Mouse (Mus musculus) midbrain, embryonic 14.5 days (tissue): ENCODE results near the gene Man2a2. TPM values are rescaled to one million over a fixed set of nuclear protein-coding genes. Genes with fewer than 3 reads are reported as not detected.
A peak's percentile ranks its signal among the peaks of the same experiment; 100 is the strongest.

Experiments
- ATAC-seq: fragments of 200-750 bp; cut with Nextera tagmentation; 2 replicates; pipeline ENCODE4 v1.8.0; 2017; ENCODE audit warnings: moderate number of reproducible peaks, moderate library complexity; ENCODE audit not compliant: low FRiP score, low TSS enrichment
- DNase-seq: peaks from one replicate; pipeline ENCODE4 v3.0.0-alpha.2; 2015
- H3K27ac ChIP-seq: fragments of 300-500 bp; sonication (generic); replicated peaks from 2 replicates; pipeline ENCODE4 v1.5.1; 2014; ENCODE audit warnings: mild to moderate bottlenecking, low read depth, low read length, moderate library complexity
- H3K27me3 ChIP-seq: fragments of 300-500 bp; sonication (generic); 2 replicates; pipeline ENCODE4 v1.6.1; 2014; ENCODE audit warnings: low read length, control low read depth, mixed read lengths; ENCODE audit not compliant: control insufficient read depth, insufficient read depth
- H3K36me3 ChIP-seq: fragments of 300-500 bp; sonication (generic); 2 replicates; pipeline ENCODE4 v1.6.1; 2014; ENCODE audit warnings: low read length, control low read depth; ENCODE audit not compliant: control insufficient read depth, insufficient read depth
- H3K4me1 ChIP-seq: fragments of 300-500 bp; sonication (generic); 2 replicates; pipeline ENCODE4 v1.6.1; 2014; ENCODE audit warnings: mild to moderate bottlenecking, antibody characterized with exemption, low read length, control low read depth; ENCODE audit not compliant: control insufficient read depth, insufficient read depth
- H3K4me2 ChIP-seq: fragments of 300-500 bp; sonication (generic); 2 replicates; pipeline ENCODE4 v1.6.1; 2014; ENCODE audit warnings: mild to moderate bottlenecking, low read length, moderate library complexity
- H3K4me3 ChIP-seq: fragments of 300-500 bp; sonication (generic); replicated peaks from 2 replicates; pipeline ENCODE4 v1.5.1; 2014; ENCODE audit warnings: low read depth, low read length
- H3K9ac ChIP-seq: fragments of 300-500 bp; sonication (generic); replicated peaks from 2 replicates; pipeline ENCODE4 v1.6.1; 2014; ENCODE audit warnings: mild to moderate bottlenecking, low read length, moderate library complexity
- H3K9me3 ChIP-seq: fragments of 300-500 bp; sonication (generic); 2 replicates; pipeline ENCODE4 v1.6.1; 2016; ENCODE audit warnings: low read length, control low read depth, mixed read lengths; ENCODE audit not compliant: control insufficient read depth
- WGBS: fragments of 180-500 bp; shearing (Covaris S2); extraction: QIAGEN DNeasy Blood & Tissue Kit; methylation state at CpG from one replicate; pipeline ENCODE4 v1.1.7; 2014; 5-methylcytosine and 5-hydroxymethylcytosine counted together
- polyA plus RNA-seq: library from polyadenylated mRNA; unstranded; fragments of >200 nt; fragmentation: Nextera tagmentation; extraction: Ambion mirVana; gene quantifications from 2 replicates; pipeline ENCODE4 v1.2.1, GENCODE M21; 2014

The Man2a2 gene
- polyA plus RNA-seq, 1 experiment from 2014 or later, result 18.1 TPM

GRCm38 (mm10) chr7:80402651-80403321 lies 31.6 kb upstream of the Man2a2 start:
- H3K4me3 ChIP-seq, result peak overlapping the region; percentile 82
- under 1% methylated on average over 60 of the region's 92 CpGs for WGBS
- ATAC-seq, result peak; percentile 80

GRCm38 (mm10) chr7:80401860-80402641 lies 30.9 kb upstream of the Man2a2 start:
- peak; percentile 58 for DNase-seq
- H3K9me3 ChIP-seq, result no peaks in the 10 kb centered on the region
- 0 out of 2 replicates have a peak, but pooled peaks cover 8% of the 10 kb centered on the region for H3K27me3 ChIP-seq
- H3K4me3 ChIP-seq, result peak overlapping the region; percentile 82
- H3K9ac ChIP-seq, result peak overlapping the region; percentile 92
- H3K4me2 ChIP-seq, result peak overlapping the region; percentile 92
- peak overlapping the region; percentile 83 for H3K27ac ChIP-seq
- WGBS, result under 1% methylated on average over 96 of the region's 102 CpGs
- peaks cover 14% of the 10 kb centered on the region for H3K4me1 ChIP-seq
- H3K36me3 ChIP-seq, result peaks cover 12% of the 10 kb centered on the region; the same call in 1 of the 2 replicates
- peak; percentile 60 for ATAC-seq

More at GRCm38 (mm10) chr7:80402651-80403321, 31.6 kb upstream of the Man2a2 start:
- H3K27ac ChIP-seq, result peak overlapping the region; percentile 83
- peak overlapping the region; percentile 92 for H3K4me2 ChIP-seq
- H3K36me3 ChIP-seq, result 0 out of 2 replicates have a peak, but pooled peaks cover 5% of the 10 kb centered on the region
- H3K9ac ChIP-seq, result peak overlapping the region; percentile 92
- H3K9me3 ChIP-seq, result no peaks in the 10 kb centered on the region
- peak; percentile 86 for DNase-seq
- H3K4me1 ChIP-seq, result peaks cover 14% of the 10 kb centered on the region
- H3K27me3 ChIP-seq, result 0 out of 2 replicates have a peak, but pooled peaks cover 8% of the 10 kb centered on the region

GRCm38 (mm10) chr7:80401041-80401859 lies 30.1 kb upstream of the Man2a2 start:
- DNase-seq (no peak), ATAC-seq (no peak)
- H3K4me2 ChIP-seq, result peak overlapping the region; percentile 92
- WGBS, result 23% methylated on average over 5 of the region's 5 CpGs
- H3K27ac ChIP-seq, result no peak overlapping the region
- H3K9ac ChIP-seq, result peak overlapping the region; percentile 92
- peak overlapping the region; percentile 82 for H3K4me3 ChIP-seq
- H3K36me3 ChIP-seq, result peaks cover 18% of the 10 kb centered on the region
- H3K27me3 ChIP-seq, result 0 out of 2 replicates have a peak, but pooled peaks cover 8% of the 10 kb centered on the region
- H3K4me1 ChIP-seq, result peaks cover 14% of the 10 kb centered on the region
- no peaks in the 10 kb centered on the region for H3K9me3 ChIP-seq

- 78% methylated on average over 6 of the region's 6 CpGs for WGBS
- H3K4me1 ChIP-seq, result peaks cover 14% of the 10 kb centered on the region
- H3K4me3 ChIP-seq, result no peak overlapping the region
- H3K27ac ChIP-seq, result no peak overlapping the region
- 0 out of 2 replicates have a peak, but pooled peaks cover 6% of the 10 kb centered on the region for H3K27me3 ChIP-seq
- no peaks in the 10 kb centered on the region for H3K9me3 ChIP-seq
- H3K36me3 ChIP-seq, result peaks cover 24% of the 10 kb centered on the region
- ATAC-seq (no peak), DNase-seq (no peak)
- no peak overlapping the region for H3K9ac ChIP-seq
- peak overlapping the region; percentile 92 for H3K4me2 ChIP-seq
Measured at GRCm38 (mm10) chr7:80400571-80400970, 29.4 kb upstream of the Man2a2 start.

GRCm38 (mm10) chr7:80400099-80400498 lies 28.9 kb upstream of the Man2a2 start:
- DNase-seq, result no peak
- no peak overlapping the region for H3K4me2 ChIP-seq
- H3K4me1 ChIP-seq, result peaks cover 14% of the 10 kb centered on the region
- no peak overlapping the region for H3K4me3 ChIP-seq
- 0 out of 2 replicates have a peak, but pooled peaks cover 5% of the 10 kb centered on the region for H3K27me3 ChIP-seq
- no peaks in the 10 kb centered on the region for H3K9me3 ChIP-seq
- no peak overlapping the region for H3K9ac ChIP-seq
- no peak overlapping the region for H3K27ac ChIP-seq
- ATAC-seq, result no peak
- H3K36me3 ChIP-seq, result peaks cover 28% of the 10 kb centered on the region
- 51% methylated on average over 5 of the region's 5 CpGs for WGBS

GRCm38 (mm10) chr7:80398654-80399444 lies 27.7 kb upstream of the Man2a2 start:
- H3K9ac ChIP-seq, result no peak overlapping the region
- DNase-seq, result no peak
- WGBS, result 74% methylated on average over 9 of the region's 9 CpGs

GRCm38 (mm10) chr7:80397986-80398385 lies 26.8 kb upstream of the Man2a2 start:
- Histone ChIP-seq H3K27me3 (no peaks in the 10 kb centered on the region), H3K36me3 (peaks cover 45% of the 10 kb centered on the region), H3K9me3 (no peaks in the 10 kb centered on the region), H3K4me3 (no peak overlapping the region), H3K4me2 (no peak overlapping the region), H3K9ac (no peak overlapping the region), H3K27ac (no peak overlapping the region), H3K4me1 (peaks cover 10% of the 10 kb centered on the region)
- ATAC-seq, result no peak
- WGBS, result 90% methylated on average over 9 of the region's 9 CpGs
- no peak for DNase-seq

More at GRCm38 (mm10) chr7:80398654-80399444, 27.7 kb upstream of the Man2a2 start:
- Histone ChIP-seq H3K4me2 (no peak overlapping the region), H3K27me3 (0 out of 2 replicates have a peak, but pooled peaks cover 5% of the 10 kb centered on the region), H3K4me3 (no peak overlapping the region), H3K9me3 (no peaks in the 10 kb centered on the region), H3K27ac (no peak overlapping the region), H3K4me1 (peaks cover 14% of the 10 kb centered on the region), H3K36me3 (peaks cover 37% of the 10 kb centered on the region)
- no peak for ATAC-seq
